Mouse (Mus musculus): ENCODE measurements around the gene Ager.

Ager gene

GRCm38 (mm10) chr17:34597566-34598095 is at the start of gene Ager:
Gene Ager, plus strand, starts transcription at chr17:34597862.
- in situ Hi-C loops (cut with MboI; ENCODE audit: low sequenced_read_pairs), result no loop called here

GRCm38 (mm10) chr17:34549156-34549555 is 48.5 kb upstream of the Ager start:
- in situ Hi-C loops (cut with MboI; ENCODE audit: low sequenced_read_pairs), result no loop called here

GRCm38 (mm10) chr17:34549843-34550242 is 47.8 kb upstream of the Ager start:
- in situ Hi-C loops (cut with MboI; ENCODE audit: low sequenced_read_pairs), result no loop called here

GRCm38 (mm10) chr17:34555483-34555882 is 42.2 kb upstream of the Ager start:
- in situ Hi-C loops (cut with MboI; ENCODE audit: low sequenced_read_pairs), result no loop called here

GRCm38 (mm10) chr17:34556406-34556805 is 41.3 kb upstream of the Ager start:
- in situ Hi-C loops (cut with MboI; ENCODE audit: low sequenced_read_pairs), result no loop called here

GRCm38 (mm10) chr17:34557411-34557810 is 40.3 kb upstream of the Ager start:
- in situ Hi-C loops (cut with MboI; ENCODE audit: low sequenced_read_pairs), result no loop called here

GRCm38 (mm10) chr17:34559116-34559515 is 38.5 kb upstream of the Ager start:
- in situ Hi-C loops (cut with MboI; ENCODE audit: low sequenced_read_pairs), result no loop called here

- in situ Hi-C loops (cut with MboI; ENCODE audit: low sequenced_read_pairs), result no loop called here
These were observed 37.8 kb upstream of the Ager start for GRCm38 (mm10) chr17:34559895-34560294.

- in situ Hi-C loops (cut with MboI; ENCODE audit: low sequenced_read_pairs), result no loop called here
These were observed 37.2 kb upstream of the Ager start for GRCm38 (mm10) chr17:34560438-34560837.

GRCm38 (mm10) chr17:34561200-34561599 is 36.5 kb upstream of the Ager start:
- in situ Hi-C loops (cut with MboI; ENCODE audit: low sequenced_read_pairs), result no loop called here

- in situ Hi-C loops (cut with MboI; ENCODE audit: low sequenced_read_pairs), result no loop called here
These were observed 35.1 kb upstream of the Ager start for GRCm38 (mm10) chr17:34562595-34562994.

- in situ Hi-C loops (cut with MboI; ENCODE audit: low sequenced_read_pairs), result no loop called here
These were observed 34.3 kb upstream of the Ager start for GRCm38 (mm10) chr17:34563354-34563753.

GRCm38 (mm10) chr17:34564003-34564421 is 33.6 kb upstream of the Ager start, which contains the start of gene Notch4:
Gene Notch4, plus strand, starts transcription at chr17:34564268.
- in situ Hi-C loops (cut with MboI; ENCODE audit: low sequenced_read_pairs), result no loop called here

- in situ Hi-C loops (cut with MboI; ENCODE audit: low sequenced_read_pairs), result no loop called here
These were observed 32.9 kb upstream of the Ager start for GRCm38 (mm10) chr17:34564796-34565195.

GRCm38 (mm10) chr17:34567311-34567710 is 30.4 kb upstream of the Ager start:
- in situ Hi-C loops (cut with MboI; ENCODE audit: low sequenced_read_pairs), result no loop called here

GRCm38 (mm10) chr17:34568421-34568820 is 29.2 kb upstream of the Ager start:
- in situ Hi-C loops (cut with MboI; ENCODE audit: low sequenced_read_pairs), result no loop called here

- in situ Hi-C loops (cut with MboI; ENCODE audit: low sequenced_read_pairs), result no loop called here
These were observed 27.7 kb upstream of the Ager start for GRCm38 (mm10) chr17:34569919-34570318.

- in situ Hi-C loops (cut with MboI; ENCODE audit: low sequenced_read_pairs), result no loop called here
These were observed 25.8 kb upstream of the Ager start for GRCm38 (mm10) chr17:34571875-34572274.

GRCm38 (mm10) chr17:34572361-34572760 is 25.3 kb upstream of the Ager start:
- in situ Hi-C loops (cut with MboI; ENCODE audit: low sequenced_read_pairs), result no loop called here

- in situ Hi-C loops (cut with MboI; ENCODE audit: low sequenced_read_pairs), result no loop called here
These were observed 21.1 kb upstream of the Ager start for GRCm38 (mm10) chr17:34576577-34576976.

GRCm38 (mm10) chr17:34578070-34578469 is 19.6 kb upstream of the Ager start:
- in situ Hi-C loops (cut with MboI; ENCODE audit: low sequenced_read_pairs), result no loop called here

- in situ Hi-C loops (cut with MboI; ENCODE audit: low sequenced_read_pairs), result no loop called here
These were observed 15.1 kb upstream of the Ager start for GRCm38 (mm10) chr17:34582528-34582927.

- in situ Hi-C loops (cut with MboI; ENCODE audit: low sequenced_read_pairs), result no loop called here
These were observed 14.3 kb upstream of the Ager start for GRCm38 (mm10) chr17:34583397-34583796.
